Comparison of ENCODE assay signal across 8 mouse cellular contexts in genomic region chr11:67922755-67923125, GRCm38 (mm10). TPM values are rescaled to one million over a fixed set of nuclear protein-coding genes. Genes with fewer than 3 reads are reported as not detected.
A peak's percentile ranks its signal among the peaks of the same experiment; 100 is the strongest.
DNase-seq lines count a peak whose midpoint lies in the region; ATAC-seq lines count a peak whose summit lies in the region.

No protein-coding gene starts in this region.

- under 1% methylated on average over 12 of the region's 12 CpGs for WGBS in forebrain, embryonic 12.5 days
- WGBS in heart, embryonic 16.5 days = under 1% methylated on average over 12 of the region's 12 CpGs
- WGBS in lung, embryonic 16.5 days = under 1% methylated on average over 12 of the region's 12 CpGs

- ATAC-seq in forebrain, embryonic 12.5 days (ENCODE audit: low FRiP score) = peak; percentile 82; the same call in 1 of the 2 replicates
- ATAC-seq in heart, embryonic 16.5 days (replicated peaks; ENCODE audit: extremely low read depth, insufficient read depth, low FRiP score) = peak; percentile 78
- peak; percentile 87 for ATAC-seq in lung, embryonic 16.5 days (ENCODE audit: low read depth)

- peak overlapping the region; percentile 100 for H3K4me2 ChIP-seq in forebrain, embryonic 12.5 days
- peak overlapping the region; percentile 100 for H3K4me2 ChIP-seq in heart, embryonic 16.5 days (ENCODE audit: low read depth, low read length)
- H3K4me2 ChIP-seq in lung, embryonic 16.5 days (ENCODE audit: low read depth, low read length) = peak overlapping the region; percentile 79

- peak overlapping the region; percentile 78 for H3K4me3 ChIP-seq in forebrain, embryonic 12.5 days (replicated peaks)
- peak overlapping the region; percentile 82 for H3K4me3 ChIP-seq in heart, embryonic 16.5 days (ENCODE audit: low read length)
- H3K4me3 ChIP-seq in lung, embryonic 16.5 days (ENCODE audit: low read length) = peak overlapping the region; percentile 77

- H3K27ac ChIP-seq in forebrain, embryonic 12.5 days = no peak overlapping the region
- peak overlapping the region; percentile 72 for H3K27ac ChIP-seq in heart, embryonic 16.5 days (ENCODE audit: low read length)
- H3K27ac ChIP-seq in lung, embryonic 16.5 days (ENCODE audit: low read length) = peak overlapping the region; percentile 92

- peaks cover 39% of the 10 kb centered on the region for H3K27me3 ChIP-seq in forebrain, embryonic 12.5 days
- H3K27me3 ChIP-seq in heart, embryonic 16.5 days (ENCODE audit: control insufficient read depth, insufficient read depth, low read length) = peaks cover 8% of the 10 kb centered on the region
- peaks cover 14% of the 10 kb centered on the region for H3K27me3 ChIP-seq in lung, embryonic 16.5 days (ENCODE audit: control insufficient read depth, insufficient read depth, low read depth, low read length)

- H3K9ac ChIP-seq in forebrain, embryonic 12.5 days = no peak overlapping the region
- H3K9ac ChIP-seq in heart, embryonic 16.5 days (ENCODE audit: low read length) = peak overlapping the region; percentile 81
- H3K9ac ChIP-seq in lung, embryonic 16.5 days (ENCODE audit: low read length) = peak overlapping the region; percentile 80

- peaks cover 17% of the 10 kb centered on the region for H3K4me1 ChIP-seq in forebrain, embryonic 12.5 days
- H3K4me1 ChIP-seq in heart, embryonic 16.5 days (ENCODE audit: control insufficient read depth, insufficient read depth, low read length) = peaks cover 7% of the 10 kb centered on the region
- H3K4me1 ChIP-seq in lung, embryonic 16.5 days (replicated peaks; ENCODE audit: control insufficient read depth, insufficient read depth, low read length) = peaks cover 5% of the 10 kb centered on the region; the same call in 1 of the 2 replicates

- no peaks in the 10 kb centered on the region for H3K9me3 ChIP-seq in forebrain, embryonic 12.5 days
- H3K9me3 ChIP-seq in heart, embryonic 16.5 days (replicated peaks; ENCODE audit: control insufficient read depth, low read length) = no peaks in the 10 kb centered on the region
- no peaks in the 10 kb centered on the region for H3K9me3 ChIP-seq in lung, embryonic 16.5 days (ENCODE audit: control insufficient read depth, low read length)

- H3K36me3 ChIP-seq in forebrain, embryonic 12.5 days (replicated peaks) = no peaks in the 10 kb centered on the region
- H3K36me3 ChIP-seq in heart, embryonic 16.5 days (ENCODE audit: control insufficient read depth, insufficient read depth) = no peaks in the 10 kb centered on the region
- H3K36me3 ChIP-seq in lung, embryonic 16.5 days (ENCODE audit: control insufficient read depth, insufficient read depth, low read length) = no peaks in the 10 kb centered on the region

- peak; percentile 8 to 45 for DNase-seq in spleen, adult 18-20 months
- no peak for DNase-seq in spleen, adult 12 weeks (ENCODE audit: low spot score)
- DNase-seq in kidney, postnatal 14 days = peak; percentile 94
- peak; percentile 86 for DNase-seq in retina, embryonic 14.5 days (ENCODE audit: low spot score)
- DNase-seq in urinary bladder, postnatal 4 days (ENCODE audit: low spot score in 2 of 2) = peak; percentile 48 to 72

RNA-seq across cellular contexts. Expression of gene Usp43, which starts 0.8 kb away (rescaled TPM):
- 0.64 and 0.77 TPM in 2 replicates for polyA plus RNA-seq in forebrain, embryonic 12.5 days (2016; fragmentation: Nextera tagmentation; extraction: Ambion mirVana)
- 0.88 and 1.2 TPM in 2 replicates for polyA plus RNA-seq in heart, embryonic 16.5 days (2015; fragmentation: Nextera tagmentation; extraction: Ambion mirVana)
- polyA plus RNA-seq in lung, embryonic 16.5 days (2015; fragmentation: Nextera tagmentation; extraction: Ambion mirVana) = 3.1 and 3.7 TPM in 2 replicates

RNA-seq across cellular contexts. Expression of gene Cfap52, which starts 42.7 kb away (rescaled TPM):
- polyA plus RNA-seq in forebrain, embryonic 12.5 days (2016; fragmentation: Nextera tagmentation; extraction: Ambion mirVana) = 1.4 and 1.9 TPM in 2 replicates
- 0.45 and 1.8 TPM in 2 replicates for polyA plus RNA-seq in heart, embryonic 16.5 days (2015; fragmentation: Nextera tagmentation; extraction: Ambion mirVana)
- polyA plus RNA-seq in lung, embryonic 16.5 days (2015; fragmentation: Nextera tagmentation; extraction: Ambion mirVana) = 9.7 and 13.3 TPM in 2 replicates

RNA-seq across cellular contexts. Expression of gene Stx8, which starts 43.3 kb away (rescaled TPM):
- polyA plus RNA-seq in forebrain, embryonic 12.5 days (2016; fragmentation: Nextera tagmentation; extraction: Ambion mirVana) = 60.3 and 69.7 TPM in 2 replicates
- 52.3 and 58.7 TPM in 2 replicates for polyA plus RNA-seq in heart, embryonic 16.5 days (2015; fragmentation: Nextera tagmentation; extraction: Ambion mirVana)
- 59.3 and 64.7 TPM in 2 replicates for polyA plus RNA-seq in lung, embryonic 16.5 days (2015; fragmentation: Nextera tagmentation; extraction: Ambion mirVana)
